Mouse (Mus musculus) CD8-positive naive resting alpha-beta T cell, adult 2 months (primary cell): ENCODE data around the gene Tbx15.

Experiments
- DNase-seq, 2 experiments: peaks; one replicate each; pipeline ENCODE4 v3.0.0; 2022; ENCODE audit warnings: low read depth in 2 of 2, low spot score in 2 of 2

Gene Tbx15

DNA sequence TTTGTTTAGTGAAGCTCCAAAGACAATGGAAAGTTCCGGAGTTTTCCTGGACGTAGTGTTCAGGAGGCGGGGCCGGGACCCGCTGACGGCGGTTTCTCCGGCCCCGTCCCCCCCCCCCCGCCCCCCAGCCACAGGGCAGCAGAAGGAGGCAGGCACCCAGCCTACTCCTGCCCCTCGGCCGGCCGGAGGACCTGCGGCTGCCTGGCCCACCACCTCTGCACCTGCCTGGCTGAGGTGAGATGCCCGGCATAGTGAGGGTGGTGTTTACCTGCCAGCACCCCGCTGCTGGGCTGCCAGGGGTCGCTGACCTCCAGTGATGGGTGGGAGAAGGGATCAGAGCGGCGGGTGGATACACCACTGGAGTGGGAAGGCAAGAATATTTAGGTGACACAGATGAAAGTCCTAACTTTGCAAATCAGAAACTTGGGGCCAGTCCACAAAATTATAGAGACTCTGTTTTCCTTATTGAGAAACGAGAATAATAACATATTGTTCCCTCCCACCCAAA is at the start of gene Tbx15:
Gene Tbx15 (plus strand): TSS at position 169 of the 508 bp plus-strand sequence.
- DNase-seq = no peak

GRCm38 (mm10) chr3:99193576-99193975 is 46.6 kb upstream of the Tbx15 start:
- DNase-seq = peak; percentile 3 to 4

- DNase-seq = no peak
Measured at GRCm38 (mm10) chr3:99203331-99203730, 36.9 kb upstream of the Tbx15 start.

GRCm38 (mm10) chr3:99208416-99208815 is 31.8 kb upstream of the Tbx15 start:
- DNase-seq = no peak

GRCm38 (mm10) chr3:99211105-99211698 is 29.0 kb upstream of the Tbx15 start:
- DNase-seq = no peak

DNA sequence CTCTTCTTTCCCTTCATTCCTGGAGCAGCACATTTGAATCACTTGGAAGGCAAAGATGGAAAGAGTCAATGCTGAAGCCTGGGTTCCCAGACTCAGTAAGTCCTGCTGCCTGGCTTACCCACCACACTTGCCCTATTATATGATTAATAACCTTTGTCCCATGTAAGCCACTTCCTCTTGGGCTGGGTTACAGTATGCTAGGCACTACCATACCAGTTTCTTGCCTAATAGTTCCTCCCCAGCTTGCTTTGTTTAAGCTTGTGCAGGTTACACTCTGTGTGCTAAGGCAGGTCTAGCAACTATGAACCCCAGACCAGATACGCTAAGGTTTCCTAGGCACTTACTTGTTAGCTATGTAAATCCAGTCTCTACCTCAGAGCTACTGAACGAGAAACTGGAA is 12.4 kb upstream of the Tbx15 start:
- no peak for DNase-seq

DNA sequence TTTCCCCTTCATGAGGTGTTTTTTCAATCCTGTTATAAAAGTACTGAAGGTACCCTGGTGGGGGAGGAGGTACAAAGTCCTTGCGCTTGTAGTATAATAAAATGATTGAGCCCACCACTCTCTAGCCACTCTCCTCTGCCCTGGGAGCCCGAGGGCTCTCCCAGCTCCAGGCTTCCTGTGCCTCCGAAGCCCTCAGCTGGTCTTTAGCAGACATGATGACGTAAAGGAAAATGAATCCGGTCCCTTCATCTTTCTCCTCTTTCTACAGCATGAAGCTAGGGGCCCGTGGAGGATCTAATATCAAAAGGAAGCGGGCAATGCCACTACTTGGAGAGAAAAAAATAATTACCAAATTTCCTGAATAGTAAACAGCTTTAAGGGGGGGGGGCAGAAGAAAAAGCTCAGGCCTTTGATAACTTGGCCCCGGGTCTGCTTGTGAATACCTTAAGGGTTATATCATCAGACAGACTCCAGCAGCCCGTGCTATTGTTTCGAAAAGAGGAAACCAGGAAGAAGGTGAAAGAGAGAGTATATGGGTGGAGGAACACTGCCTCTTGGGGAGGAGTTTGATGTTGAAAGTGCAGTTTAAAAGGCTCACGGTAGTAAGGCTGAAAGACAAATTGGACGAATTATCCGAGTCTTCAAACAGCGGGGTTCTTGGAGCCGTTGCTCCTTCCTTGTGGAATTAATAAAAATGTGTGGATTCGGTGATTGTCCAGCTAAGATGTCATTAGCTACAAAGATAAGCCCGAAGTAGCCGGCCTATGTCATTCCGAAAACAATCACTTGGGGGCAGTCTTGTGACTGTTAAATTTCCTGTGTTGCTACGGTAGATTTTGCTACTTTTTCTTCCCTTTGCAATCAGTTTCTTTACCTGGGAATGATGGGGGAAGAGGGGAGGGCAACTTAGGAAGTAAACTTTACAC is 6.5 kb upstream of the Tbx15 start:
- peak; percentile 30 to 58 for DNase-seq

- DNase-seq = no peak
Measured at GRCm38 (mm10) chr3:99234319-99234869, 5.8 kb upstream of the Tbx15 start.

DNA sequence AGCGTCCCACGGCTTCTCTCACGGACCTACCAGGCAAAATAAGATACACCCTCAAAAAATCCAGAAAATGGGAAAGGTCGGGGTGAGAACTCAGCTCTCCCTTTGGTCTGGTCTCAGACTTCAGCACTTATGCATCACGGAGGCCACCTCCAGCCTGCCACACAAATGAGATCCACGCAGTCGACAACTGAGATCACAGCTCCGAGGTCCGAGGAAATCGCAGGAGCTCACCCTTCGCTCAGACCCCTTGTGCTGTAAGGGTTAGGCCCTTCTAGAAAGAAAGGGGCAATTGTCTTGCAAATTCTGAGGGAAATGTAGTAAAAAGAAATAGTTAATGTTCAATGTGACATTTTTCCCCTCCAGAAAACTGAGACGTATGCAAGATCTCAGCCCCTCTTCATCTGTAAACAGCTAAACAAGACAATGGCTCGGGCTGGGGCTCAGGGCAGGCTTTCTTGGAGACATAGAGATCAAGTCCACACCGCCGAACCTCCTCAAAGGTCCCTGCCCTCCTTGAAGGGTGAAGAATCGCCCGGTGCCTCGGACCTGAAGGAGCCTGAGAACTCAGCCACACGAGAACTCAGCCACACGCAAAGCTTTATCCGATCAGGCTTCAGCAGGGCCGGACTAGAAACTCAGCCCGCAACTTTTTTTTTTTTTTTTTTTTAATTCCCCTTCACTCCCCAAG is 4.9 kb upstream of the Tbx15 start:
- no peak for DNase-seq

DNA sequence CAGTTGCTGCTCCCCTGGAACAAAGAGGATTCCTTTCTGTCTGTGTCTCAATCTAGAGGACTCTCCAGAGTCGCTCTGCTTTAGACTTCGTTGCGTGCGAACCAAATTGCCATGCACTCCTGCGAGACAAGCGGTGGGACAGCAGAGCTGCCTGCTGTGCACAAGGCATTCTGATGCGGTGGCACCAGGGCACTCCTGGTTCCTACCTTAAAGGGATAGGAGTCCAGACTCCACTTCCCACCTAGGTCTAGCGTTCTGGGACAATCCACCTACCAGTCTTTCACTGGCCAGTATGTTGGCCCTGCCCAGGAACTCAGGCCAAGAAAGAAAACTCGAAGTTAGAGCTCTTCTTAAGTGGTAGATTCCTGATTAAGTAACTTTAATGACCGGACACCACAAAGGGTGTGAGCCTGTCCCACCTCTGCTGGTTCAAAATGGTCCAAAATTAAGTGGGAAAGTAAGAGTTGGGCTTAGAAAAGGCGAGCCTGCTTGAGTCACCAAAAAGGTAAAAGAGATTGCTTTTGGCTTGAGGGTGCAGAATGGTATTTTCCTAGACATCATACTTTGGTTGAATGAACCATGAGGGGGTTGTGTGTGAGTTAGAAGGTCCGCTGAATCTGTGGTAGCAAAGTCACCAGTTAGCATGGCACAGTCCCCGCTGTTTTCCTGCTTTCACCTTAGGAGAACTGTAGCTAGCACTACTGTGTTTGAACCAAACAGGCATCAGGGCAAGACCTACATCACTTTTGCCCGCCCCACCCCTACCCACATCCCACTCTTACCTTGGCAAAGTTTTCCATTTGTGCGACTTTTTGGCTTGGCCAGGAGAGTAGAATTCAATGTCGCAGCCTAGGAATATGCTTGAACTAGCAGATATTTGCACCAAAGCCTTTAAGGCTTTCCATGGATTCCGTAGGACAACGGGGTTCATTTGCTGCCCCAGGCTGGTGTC is 4.1 kb upstream of the Tbx15 start:
- DNase-seq = no peak

DNA sequence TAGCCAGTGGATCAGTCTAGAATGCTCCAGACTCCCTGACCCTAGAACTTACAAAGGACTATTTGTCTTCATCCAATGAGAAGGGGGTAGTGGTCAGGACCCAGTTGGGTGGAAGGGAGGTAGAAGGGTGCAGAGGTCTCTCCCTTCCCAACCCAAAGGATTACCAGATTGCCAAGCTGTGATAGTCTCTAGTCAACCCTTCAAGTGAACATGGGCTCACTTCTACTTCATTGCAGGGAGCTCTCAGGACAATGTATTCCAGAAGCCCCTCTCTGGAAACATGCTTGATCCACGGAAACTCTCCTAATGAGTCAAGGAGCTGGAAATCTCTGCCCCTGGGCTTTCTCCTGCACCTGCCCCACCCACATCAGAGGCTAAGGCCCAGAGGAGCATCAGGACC is 1.5 kb upstream of the Tbx15 start:
- DNase-seq = no peak

- no peak for DNase-seq
Measured at GRCm38 (mm10) chr3:99239301-99240045, 708 bp upstream of the Tbx15 start.

DNA sequence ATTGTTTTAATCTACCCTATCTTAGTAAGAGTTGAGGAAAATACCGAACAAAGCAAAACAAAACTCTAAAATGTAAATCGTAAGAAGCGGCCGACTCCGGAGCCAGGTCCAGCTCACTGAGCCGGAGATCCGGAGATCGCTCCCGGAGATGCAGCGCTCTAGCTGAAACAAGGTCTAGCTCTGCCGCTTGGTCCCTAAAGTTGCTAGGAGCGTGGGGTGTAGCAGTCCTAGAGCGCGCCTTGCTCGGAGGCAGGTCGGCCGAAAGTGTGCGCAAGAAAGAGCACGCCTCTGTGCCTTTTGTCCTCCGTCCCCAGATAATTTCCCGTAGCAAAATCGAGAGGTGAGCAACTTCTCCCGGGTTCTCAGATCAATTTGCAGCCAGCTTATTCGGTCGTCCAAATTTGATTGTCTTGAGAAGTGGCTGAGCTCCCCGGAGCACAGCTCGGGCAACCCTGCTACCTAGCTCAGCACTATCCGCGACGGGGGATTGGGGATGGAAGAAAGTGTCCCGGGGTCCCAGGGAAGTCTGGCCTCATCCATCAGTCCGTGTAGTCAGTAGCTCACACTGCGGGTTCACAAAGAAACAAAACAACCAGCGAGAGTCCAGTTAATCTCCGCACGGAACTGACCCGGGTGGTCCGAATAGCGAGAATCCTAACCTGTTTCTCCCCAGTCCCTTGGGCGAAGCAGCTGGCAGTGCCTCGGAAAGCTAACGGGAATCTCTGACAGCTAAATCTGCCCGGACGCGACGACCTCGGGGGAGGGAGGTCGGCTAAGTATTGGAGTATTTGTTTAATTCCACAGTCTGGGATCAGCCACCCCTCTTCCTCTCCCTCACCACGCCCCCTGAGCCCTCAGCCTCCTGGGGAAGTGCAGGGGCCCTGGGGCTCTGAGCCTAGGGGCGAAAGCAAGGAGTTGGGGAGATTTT is 894 bp downstream of the Tbx15 start:
- DNase-seq = no peak

- DNase-seq = no peak
Measured at GRCm38 (mm10) chr3:99242481-99242880, 2.3 kb downstream of the Tbx15 start.

- DNase-seq = no peak
Measured at GRCm38 (mm10) chr3:99245341-99245740, 5.2 kb downstream of the Tbx15 start.

DNA sequence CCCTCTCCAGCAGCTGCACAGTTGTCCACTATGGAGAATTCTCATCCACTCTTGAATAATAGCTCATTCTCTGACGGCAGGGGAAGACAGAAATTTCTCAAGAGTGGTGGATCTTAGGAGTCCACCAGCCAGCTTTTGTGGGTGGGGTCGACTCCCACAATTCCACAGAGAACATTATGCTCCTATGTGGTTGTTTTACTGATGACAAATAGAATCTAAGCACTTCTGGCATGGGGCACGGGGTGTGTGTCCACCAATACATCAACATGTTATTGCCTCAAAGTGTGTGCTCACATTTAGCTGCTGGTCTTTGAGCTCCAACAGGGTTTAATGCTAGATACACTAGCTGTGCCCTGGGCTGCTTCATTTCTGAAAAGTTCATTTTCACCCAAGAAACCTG is 6.4 kb downstream of the Tbx15 start:
- DNase-seq = no peak

DNA sequence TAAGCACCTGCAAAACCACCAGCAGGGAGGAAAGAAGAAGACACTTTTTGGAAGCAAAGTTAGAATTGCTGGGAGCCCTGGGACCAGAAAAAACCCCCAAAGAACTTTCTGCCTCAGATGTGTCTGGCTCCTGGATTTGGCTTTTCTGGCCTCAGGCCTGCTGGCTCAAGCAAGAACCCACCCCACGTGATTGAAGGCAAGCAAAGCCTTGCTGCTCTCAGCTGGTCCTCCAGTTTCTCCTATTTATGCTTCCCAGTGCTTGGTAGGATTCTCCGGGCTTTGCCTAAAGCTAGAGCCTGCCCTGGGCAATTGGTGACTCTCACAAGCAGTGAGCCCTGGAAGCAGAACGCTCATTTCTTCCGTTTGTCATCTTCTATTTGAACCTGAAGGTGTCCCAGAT is 7.4 kb downstream of the Tbx15 start:
- DNase-seq = no peak

GRCm38 (mm10) chr3:99247996-99248801 is 8.0 kb downstream of the Tbx15 start:
- no peak for DNase-seq
